Mouse (Mus musculus): ENCODE results near the gene Fgfr4.
"Not testable (repeated sequence)": the region's sequence is repeated elsewhere in the genome, so short reads cannot be mapped to it uniquely, and the experiment has no call there.

Gene Fgfr4

DNA sequence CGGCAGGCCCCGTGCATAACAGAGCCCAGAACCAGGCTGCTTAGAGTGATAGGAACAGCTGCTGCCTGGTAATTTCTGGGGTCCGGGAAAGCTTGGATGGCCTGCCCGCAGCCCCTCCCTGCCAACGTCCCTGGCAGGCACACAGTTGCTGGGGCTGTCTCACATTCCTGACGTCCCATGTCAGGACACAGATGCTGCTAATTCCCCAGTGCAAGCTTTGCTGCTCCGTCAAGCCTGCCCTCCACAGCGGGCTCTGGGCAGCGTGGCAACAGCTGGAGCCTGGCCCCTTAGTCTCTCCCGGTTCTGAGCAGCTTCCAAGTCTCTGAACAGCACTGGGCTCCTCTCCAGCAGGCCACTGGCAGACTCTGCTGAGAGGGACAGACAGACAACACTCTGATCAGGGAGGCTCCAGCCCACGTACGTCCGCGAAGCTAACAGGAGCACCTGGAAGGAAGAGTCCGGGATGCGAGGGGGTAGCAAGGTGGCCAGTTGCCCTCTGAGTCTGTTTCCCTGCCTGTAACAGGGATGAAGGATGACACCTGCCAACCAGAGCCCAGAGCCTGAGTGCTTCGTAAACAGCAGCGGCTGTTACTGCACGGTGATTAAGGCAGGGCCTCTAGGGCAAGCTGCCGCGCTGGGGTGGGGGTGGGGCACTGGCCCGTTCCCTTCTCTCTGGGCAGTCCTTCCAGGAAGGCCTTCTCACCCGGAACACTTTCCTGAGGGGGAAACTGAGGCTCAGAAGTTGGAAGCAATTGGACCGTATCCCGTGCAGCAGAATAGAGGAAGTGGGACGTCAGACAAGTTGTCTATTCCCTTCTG lies 19.3 kb downstream of the Fgfr4 start:
- no peak for DNase-seq (ENCODE audit: low read depth, low spot score)

DNA sequence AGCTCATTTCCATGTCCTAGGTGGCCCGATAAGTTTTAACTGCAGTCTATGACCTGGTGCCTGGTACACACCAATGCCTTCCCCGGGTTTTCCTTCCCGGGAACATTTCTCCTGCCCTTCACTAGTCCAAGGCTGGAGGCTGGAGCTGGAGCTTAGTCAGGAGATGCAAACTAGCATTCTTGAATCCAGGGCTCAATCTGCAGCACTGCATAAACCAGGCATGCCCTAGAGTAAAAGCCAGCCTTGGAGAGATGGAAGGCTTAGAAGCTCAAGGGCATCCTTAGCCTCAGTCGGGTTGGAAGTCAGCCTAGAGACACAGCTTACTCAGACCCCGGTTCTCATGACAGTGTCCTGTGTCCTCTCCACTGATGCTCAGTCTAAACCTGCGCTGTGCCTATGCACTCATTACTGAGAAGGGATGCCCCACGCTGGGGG lies 19.9 kb downstream of the Fgfr4 start:
- DNase-seq (ENCODE audit: low read depth, low spot score) = no peak

DNA sequence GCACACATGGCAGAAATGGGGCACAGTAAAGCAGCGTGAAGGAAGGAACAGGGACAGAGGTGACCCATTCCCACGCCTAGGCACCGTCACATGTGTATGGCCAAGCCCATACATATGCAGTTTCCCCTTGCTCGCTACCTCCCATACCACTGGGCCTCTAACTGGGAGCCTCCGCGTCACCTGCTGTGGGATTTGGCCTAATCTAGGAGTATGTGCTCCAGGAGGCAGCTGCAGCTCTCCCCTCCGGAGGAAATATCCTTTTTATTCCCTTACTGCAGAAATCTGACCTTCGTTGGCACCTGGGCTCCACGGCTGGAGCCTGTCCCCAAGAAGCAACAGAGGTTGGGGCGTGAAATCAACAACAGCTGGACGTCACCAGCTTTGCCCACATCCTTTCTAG lies 21.9 kb downstream of the Fgfr4 start:
- DNase-seq (ENCODE audit: low read depth, low spot score) = no peak

DNA sequence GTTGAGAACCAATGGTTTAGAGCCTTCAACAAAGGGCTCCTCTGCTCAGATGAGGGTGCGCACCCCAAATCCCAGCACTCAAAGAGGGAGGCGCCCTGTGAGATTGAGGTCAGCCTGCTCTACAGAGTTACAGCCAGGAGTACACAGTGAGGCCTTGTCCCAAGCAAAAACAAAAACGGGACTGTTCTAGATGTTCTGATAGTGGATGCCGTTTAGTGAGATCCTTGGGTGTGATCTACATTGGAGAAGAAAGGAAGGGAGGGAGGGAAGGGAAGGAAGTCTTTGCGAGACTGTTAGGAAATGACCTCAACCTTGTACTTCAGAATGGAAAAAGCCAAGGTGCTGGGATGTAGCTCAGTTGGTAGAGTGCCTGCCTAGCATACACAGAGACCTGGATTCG lies 23.8 kb downstream of the Fgfr4 start:
- no peak for DNase-seq (ENCODE audit: low read depth, low spot score)

DNA sequence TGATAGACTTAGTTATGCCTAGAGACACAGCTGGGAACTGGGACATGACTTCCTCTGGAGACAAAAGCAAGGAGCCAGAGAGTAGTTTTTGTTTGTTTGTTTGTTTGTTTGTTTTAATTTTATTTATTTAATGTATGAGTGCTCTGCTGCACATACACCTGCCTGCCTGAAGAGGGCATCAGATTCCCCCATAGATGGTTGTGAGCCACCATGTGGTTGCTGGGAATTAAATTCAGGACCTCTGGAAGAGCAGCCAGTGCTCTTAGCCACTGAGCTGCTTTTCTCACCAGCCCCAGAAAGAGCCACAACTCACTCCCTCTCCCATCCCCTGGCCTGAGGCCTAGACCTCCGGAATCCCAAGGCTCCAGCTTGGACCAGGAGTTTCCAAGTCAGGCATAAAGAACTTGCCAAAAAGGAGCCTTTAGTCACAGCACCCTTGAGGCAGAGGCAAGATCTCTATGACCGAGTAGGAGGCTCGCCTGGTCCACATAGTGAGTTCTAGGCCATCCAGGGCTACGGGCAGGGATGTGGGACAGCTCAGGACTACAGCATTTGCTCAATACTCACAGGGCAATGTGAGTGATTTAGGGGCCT lies 25.6 kb downstream of the Fgfr4 start:
- DNase-seq (ENCODE audit: low read depth, low spot score) = no peak

DNA sequence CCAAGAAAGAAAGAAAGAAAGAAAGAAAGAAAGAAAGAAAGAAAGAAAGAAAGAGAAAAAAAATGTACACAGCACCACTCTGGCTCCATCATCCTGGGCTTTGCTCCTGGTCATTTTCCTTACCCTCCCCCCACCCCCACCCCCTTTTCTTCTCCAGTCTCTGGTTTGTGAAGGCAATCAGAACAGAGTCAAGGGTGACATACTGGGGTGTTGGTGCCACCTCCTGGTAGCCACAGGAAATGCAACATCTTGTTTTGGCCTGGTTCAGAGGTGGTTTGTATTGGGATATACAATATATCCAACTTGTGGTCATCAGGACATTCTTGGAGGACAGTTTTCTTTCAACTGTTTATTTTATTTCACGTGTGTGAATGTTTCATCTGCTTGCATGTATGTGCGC lies 26.1 kb downstream of the Fgfr4 start:
- no peak for DNase-seq (ENCODE audit: low read depth, low spot score)

DNA sequence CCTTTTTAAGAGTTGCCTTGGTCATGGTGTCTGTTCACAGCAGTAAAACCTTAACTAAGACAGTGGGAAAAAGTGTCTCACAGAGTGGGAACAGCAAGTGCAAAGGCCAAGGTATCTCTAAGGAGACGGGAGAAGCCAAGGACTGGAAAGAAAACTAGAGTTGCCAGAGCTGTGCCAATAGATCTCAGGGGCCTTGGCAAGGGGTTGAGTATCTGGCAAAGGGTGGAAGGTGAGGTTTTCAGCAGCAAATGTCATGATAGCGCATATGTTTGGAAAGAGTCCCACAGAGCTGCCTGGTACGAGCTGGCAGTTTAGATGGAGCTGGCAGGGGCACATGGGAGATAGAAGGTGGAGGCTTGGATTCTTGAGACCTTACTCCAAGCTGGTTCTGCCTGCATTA lies 27.2 kb downstream of the Fgfr4 start:
- no peak for DNase-seq (ENCODE audit: low read depth, low spot score)

DNA sequence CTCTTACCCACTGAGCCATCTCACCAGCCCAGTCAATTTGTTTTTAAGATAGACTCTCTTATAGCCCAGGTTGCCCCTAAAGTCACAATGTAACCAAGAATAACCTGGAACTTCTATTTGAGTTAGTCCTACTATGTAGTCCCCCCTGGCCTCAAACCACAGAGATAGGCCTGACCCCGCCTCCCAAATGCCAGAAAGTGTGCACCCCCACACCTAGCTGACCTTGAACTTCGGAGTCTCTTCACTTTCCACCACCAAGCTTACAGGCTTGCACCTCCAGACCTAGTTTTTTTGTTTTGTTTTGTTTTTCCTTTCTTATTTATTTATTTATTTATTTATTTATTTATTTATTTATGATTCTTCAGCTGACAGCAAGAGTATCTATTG lies 29.3 kb downstream of the Fgfr4 start:
- DNase-seq (ENCODE audit: low read depth, low spot score) = no peak

DNA sequence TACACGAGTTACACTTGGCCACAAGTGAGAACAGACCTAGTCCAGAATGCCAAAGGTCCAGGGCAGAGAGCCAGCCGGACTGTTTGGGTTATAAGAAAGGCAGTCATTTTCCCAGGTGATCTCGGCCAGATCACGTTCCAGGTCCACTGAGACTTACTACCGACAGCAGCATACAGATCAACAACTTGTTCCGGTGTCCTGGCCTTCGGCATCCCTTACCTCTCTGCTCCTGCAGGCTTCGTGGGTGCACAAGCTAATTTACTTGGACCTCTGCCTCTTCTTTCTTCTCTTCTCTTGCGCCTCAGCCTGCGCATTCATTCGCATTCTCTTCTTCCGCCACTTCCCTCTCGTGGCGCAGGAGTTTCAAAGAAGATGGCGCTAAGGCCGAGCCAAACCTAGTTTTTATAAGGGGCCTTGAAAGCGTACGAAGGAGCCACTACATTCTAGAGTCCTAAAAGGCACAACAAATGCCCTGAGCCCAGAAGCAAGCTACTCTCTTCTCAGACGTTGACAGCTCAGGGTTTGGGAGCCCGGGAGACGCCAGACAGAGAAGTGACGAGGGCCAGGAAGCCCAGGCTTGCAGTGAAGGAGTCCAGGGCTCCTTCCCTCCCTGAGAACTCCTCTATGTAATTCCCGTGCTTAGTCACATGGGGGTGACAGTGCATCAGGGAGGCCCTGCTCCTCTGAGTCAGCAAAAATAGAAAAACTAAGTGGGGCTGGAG lies 29.9 kb downstream of the Fgfr4 start:
- DNase-seq (ENCODE audit: low read depth, low spot score) = peak; percentile 75

DNA sequence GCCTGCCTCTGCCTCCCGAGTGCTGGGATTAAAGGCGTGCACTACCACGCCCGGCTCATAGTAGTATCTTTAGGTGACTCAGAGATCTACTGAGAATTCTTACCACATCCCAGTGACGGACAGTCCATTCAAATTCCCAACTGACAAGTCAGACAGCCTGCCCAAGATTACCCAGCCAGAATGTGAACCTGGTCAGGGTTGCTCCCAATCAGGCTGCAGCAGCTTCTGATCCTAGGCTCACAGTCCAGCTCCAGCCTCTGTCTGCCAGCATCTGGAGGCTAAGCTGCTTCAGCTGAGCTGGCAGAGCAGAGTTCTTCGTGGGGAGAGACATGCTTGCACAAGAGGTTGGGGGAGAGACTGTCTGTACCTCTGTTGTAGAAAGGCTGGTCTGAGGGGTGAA lies 30.9 kb downstream of the Fgfr4 start:
- no peak for DNase-seq (ENCODE audit: low read depth, low spot score)

DNA sequence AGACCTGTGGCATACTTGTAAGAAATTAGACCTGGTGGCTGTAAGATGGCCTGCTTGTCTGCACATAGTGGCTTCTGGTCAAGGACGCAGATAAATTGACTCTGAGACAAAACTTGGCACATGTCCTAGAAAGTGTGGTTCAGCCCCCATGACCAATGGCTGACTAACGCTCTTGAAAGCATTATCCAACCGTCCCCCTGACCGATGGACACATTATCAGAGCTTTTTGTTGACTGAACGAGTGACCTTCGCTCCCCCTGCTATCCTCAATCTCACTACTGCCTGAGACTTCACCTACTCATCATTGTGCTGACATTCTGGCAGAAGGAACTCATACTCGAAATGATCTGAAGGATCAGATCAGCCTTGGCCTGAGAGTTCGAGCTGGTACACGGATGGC lies 34.6 kb downstream of the Fgfr4 start:
- DNase-seq (ENCODE audit: low read depth, low spot score) = not testable (repeated sequence)

DNA sequence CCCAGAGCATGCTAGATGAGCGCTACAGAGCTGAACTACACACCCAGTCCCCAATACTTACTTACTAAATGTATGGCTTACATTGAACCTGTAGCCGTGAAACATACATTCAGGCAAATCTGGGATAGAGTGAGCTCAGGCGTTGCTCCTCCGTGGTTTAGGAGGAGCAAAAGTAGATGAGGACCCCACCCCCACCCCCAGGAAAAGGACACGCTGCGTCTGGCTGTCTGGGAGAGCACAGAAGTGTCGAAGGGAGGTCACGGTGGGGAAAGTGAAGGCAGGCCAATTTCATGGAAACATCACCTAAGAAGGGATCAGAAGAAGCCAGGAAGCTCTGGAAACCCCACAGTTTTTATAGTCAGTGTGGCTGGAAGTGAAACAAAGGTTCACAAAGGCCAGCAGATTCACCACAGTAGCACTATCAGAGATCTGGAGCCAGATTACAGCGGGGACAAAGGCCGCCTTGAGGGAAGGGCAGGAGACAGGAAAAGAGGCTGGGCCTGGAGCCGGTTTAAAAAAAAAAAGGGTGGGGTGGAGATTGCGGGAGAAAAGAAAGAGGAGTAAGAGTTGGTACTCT lies 37.2 kb downstream of the Fgfr4 start:
- no peak for DNase-seq (ENCODE audit: low read depth, low spot score)

DNA sequence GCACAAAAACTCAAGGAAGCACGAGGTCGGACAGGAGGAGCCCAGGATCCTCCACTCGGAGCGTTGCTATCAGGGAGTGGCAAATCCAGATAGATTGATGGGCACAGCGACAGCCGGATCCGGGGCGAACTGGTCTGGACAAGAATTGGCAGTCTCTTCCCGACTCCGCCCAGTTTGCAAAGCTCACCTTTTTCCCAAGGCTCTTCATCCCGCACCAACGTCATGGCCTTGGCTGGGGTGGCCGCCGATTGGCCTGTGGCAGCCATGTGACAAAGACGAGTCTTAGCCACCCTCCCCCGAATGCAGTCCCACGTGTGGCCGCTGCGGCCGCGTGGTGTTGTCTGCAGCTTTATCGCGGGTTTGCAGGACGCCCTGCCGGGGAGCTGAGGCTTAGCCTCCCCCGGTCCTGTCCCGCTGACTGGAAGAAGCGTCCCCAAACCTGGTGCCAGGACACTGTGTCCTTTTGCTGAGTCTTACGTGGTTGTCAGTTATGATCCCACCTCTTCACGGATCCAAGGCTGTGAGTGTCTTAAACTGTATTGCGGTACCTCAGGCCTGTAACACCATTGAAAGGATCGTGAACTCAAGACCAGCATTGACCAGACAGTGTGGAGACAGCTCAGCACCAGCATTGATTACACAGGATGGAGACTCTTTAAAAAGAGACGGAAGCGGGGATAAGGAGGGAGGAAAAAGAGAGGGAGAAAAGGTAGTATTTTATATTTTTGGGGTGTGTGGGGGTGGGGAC lies 37.9 kb downstream of the Fgfr4 start:
- peak; percentile 92 for DNase-seq (ENCODE audit: low read depth, low spot score)

DNA sequence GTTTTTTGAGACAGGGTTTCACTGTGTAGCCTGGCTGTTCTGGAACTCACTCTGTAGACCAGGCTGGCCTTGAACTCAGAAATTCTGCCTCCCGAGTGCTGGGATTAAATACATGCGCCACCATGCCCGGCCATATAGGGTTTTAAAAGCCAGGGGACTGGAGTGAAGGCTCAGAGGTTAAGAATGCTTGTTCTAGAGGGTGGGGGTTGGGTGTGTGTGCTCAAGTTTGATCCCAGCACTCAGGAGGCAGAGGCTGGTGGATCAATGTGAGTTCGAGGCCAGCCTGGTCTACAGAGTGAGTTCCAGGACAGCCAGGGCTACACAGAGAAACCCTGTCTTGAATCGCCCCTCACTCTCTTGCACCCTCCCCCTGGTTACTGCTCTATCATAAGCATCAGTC lies 39.1 kb downstream of the Fgfr4 start:
- no peak for DNase-seq (ENCODE audit: low read depth, low spot score)

DNA sequence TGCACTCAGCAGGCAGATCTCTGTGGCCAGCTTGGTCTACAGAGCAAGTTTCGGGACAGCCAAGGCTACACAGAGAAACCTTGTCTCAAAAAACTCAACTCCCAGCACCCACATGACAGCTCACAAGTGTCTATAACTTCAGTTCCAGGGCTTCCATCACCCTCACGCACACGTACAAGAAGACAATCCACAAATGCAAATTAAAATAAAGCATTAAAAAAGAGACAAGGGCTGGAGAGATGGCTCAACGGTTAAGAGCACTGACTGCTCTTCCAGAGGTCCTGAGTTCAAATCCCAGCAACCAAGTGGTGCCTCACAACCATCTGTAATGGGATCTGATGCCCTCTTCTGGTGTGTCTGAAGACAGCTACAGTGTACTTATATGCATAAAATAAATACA lies 50.3 kb downstream of the Fgfr4 start:
- DNase-seq (ENCODE audit: low read depth, low spot score) = not testable (repeated sequence)

DNA sequence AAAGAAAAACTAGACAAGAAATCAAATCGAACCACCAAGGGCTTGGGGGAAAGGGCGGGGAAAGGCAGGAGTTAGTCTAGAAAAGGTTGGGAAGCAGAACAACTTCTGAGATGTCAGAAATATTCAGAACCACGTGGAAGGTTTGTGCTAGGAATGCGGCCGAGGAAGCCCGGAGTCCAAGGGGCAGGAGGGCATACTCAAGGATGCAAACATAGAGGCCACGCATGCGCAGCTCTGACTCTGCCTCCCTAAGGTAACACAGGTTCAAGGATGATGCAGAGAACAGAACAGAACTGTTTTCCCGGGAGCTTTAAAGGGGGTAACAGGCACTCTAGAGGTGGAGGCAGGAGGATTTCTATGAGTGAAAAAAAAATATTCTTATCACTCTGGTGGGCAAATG lies 51.3 kb downstream of the Fgfr4 start:
- no peak for DNase-seq (ENCODE audit: low read depth, low spot score)

DNA sequence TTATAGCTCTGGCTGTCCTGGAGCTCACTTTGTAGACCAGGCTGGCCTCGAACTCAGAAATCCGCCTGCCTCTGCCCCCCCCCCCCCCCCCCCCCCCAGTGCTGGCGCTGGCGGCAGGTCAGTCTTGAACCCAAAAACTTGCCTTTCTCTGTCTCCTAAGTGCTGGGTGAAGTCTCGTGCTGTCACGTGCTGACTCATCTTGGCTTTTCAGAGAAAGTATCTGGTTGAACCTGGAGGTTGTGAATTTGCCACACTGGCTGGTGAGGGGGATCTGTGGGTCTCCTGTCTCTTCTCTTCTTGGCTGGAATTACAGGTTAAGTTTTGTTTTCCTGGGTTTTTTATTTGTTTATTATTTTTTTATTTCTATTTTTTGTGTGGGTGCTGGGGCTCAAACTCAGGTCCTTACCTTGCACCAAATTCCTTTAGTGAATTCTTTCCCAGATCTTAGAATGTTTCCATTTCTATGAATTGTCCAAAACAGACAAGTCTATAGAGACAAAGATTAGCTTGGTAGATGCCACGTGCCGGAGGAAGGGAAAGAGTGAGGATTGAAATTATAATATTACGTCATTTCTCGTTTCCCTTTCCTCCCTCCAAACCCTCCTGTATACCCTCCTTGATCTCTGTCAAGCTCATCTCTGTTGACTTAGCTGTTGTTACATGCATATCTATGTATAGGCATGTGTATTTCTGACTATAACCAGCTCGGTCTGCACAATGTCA lies 52.4 kb downstream of the Fgfr4 start:
- no peak for DNase-seq (ENCODE audit: low read depth, low spot score)

DNA sequence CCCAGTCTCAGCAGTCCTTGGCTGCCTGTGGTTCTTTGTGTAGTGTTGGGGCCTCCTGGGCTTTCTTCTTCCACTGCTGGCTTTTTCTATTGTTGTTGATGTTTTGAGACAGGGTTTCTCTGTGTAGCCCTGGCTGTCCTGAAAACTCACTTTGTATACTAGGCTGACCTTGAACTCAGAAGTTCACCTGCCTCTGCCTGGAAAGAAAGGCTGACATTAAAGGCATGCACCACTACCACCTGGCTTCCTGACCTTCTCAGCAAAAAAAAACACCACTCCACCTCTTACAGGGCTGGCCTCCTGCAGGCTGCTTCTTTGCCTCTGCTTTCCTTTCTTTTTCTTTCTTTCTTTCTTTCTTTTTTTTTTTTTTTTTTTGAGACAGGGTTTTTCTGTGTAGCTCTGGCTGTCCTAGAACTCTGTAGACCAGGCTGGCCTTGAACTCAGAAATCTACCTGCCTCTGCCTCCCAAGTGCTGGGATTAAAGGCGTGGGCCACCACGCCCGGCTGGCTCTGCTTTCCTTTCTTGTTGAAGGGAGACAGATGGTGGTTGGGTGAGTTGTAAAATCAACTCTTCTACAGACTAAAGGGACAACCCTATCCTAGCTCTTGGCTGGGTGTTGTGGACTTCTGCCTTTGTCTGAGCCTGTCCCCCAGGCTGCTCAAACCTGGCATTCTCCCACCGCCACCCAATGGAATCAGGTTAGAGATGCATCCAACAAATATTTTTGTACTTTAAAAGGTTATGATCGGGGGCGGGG lies 53.2 kb downstream of the Fgfr4 start:
- DNase-seq (ENCODE audit: low read depth, low spot score) = no peak

DNA sequence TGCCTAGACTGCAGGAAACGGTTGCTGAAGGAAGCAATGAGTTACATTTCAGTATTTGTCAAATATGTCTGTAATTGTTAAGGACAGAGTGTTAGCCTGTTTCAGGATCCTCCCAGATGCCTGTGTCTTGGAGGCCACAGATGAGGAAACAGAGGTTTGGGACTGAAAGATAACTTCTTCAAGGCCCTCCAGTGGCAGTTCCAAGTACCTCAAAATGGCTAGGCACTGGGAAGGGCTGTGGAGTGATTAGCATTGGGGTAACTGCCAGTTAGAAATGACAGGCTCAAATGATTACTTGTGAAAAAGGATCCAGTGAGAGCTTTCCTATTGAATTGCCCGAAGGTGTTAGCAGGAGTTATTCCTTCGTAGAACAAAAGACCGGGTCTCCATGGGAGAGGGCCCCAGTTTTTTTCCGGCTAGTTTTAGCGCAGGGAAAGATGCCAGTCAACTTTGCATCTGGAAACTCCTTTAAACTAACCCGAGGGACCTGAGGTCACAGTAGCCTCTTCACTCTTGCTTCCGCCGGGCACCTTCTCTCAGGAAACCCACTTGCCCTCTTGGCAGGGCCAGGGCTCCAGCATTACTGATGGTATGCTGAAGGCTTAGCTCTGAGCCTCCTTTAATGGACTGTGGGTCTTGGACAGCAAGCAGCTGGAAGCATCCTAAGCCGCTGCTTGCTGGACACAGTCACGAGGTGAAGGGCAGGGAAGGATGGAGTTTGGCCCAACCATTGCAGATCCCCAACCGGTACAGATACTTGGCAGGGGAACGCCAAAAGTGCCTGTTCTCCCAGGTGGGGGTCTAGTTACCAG lies 56.6 kb downstream of the Fgfr4 start:
- no peak for DNase-seq (ENCODE audit: low read depth, low spot score)

All from telencephalon, adult 2 months (tissue).